Mouse (Mus musculus) gastrocnemius, adult 2 months (tissue): ENCODE measurements around the gene Dhtkd1. TPM values are rescaled to one million over a fixed set of nuclear protein-coding genes. Genes with fewer than 3 reads are reported as not detected.

Experiments used
- DNase-seq: peaks from one replicate; pipeline ENCODE4 v3.0.0; 2022
- H3K27ac ChIP-seq: fragments of 200-600 bp; 2 replicates; pipeline ENCODE4 v1.8.1; 2022; ENCODE audit warnings: mild to moderate bottlenecking
- H3K4me3 ChIP-seq: fragments of 200-600 bp; 2 replicates; pipeline ENCODE4 v1.8.1; 2022; ENCODE audit warnings: mild to moderate bottlenecking, moderate library complexity
- CTCF ChIP-seq: fragments of 200-600 bp; IDR thresholded peaks from 2 replicates; pipeline ENCODE4 v1.8.1; 2022; ENCODE audit warnings: antibody characterized with exemption, mild to moderate bottlenecking, moderate library complexity
- intact Hi-C: fragments of 180-260 bp; cut with DNase I; formaldehyde crosslinking; loops from one replicate; pipeline ENCODE4 v1.15.1; 2025
- total RNA-seq, 2 experiments: library from RNA; stranded (reverse); gene quantifications; 2 replicates each; pipeline ENCODE4 v1.2.3; 2021

Dhtkd1 gene
- total RNA-seq, 2 experiments from 2014 or later, result 2.2 to 4.3 TPM

- intact Hi-C loops, result no loop called here
- no peak within 1 kb of the TSS for H3K4me3 ChIP-seq
- H3K27ac ChIP-seq, result no peak within 1 kb of the TSS
- no peak for TF ChIP-seq CTCF
- DNase-seq, result no peak
These were observed 79.8 kb downstream of the Dhtkd1 start, which contains the start of gene Gm13199 for GRCm38 (mm10) chr2:5862834-5863233. Gm13199 (minus strand) TSS chr2:5862934.

- no peak for TF ChIP-seq CTCF
- no peak overlapping the region for H3K4me3 ChIP-seq
- intact Hi-C loops, result no loop called here
- DNase-seq, result no peak
- no peak overlapping the region for H3K27ac ChIP-seq
These were observed 90.7 kb downstream of the Dhtkd1 start for GRCm38 (mm10) chr2:5851866-5852265.

- Histone ChIP-seq H3K4me3 (no peak overlapping the region), H3K27ac (no peak overlapping the region)
- no peak for TF ChIP-seq CTCF
- intact Hi-C loops, result no loop called here
- DNase-seq, result no peak
These were observed 91.5 kb downstream of the Dhtkd1 start for GRCm38 (mm10) chr2:5851116-5851515.

Other genes with a start within 250 kb of the Dhtkd1 start
- gene Camk1d, start 228.3 kb downstream of the Dhtkd1 start, total RNA-seq, result 1 to 10 TPM; 1.6 TPM
- gene Nudt5, start 97.8 kb downstream of the Dhtkd1 start, total RNA-seq, result 1 to 10 TPM; 2.6 to 5.1 TPM
- gene Cdc123, start 97.6 kb downstream of the Dhtkd1 start, total RNA-seq, result 10 to 100 TPM; 79.2 to 89.7 TPM
- gene Gm13199, start 79.9 kb downstream of the Dhtkd1 start, total RNA-seq, result not detected
- 10 to 100 TPM; 35.4 to 36.1 TPM for gene Sec61a2, start 47.4 kb downstream of the Dhtkd1 start, total RNA-seq
- gene Upf2, start 8.7 kb upstream of the Dhtkd1 start, total RNA-seq, result 10 to 100 TPM; 26.5 to 27.2 TPM
- 1 to 10 TPM; 1.4 to 2.1 TPM for gene Proser2, start 187.4 kb upstream of the Dhtkd1 start, total RNA-seq